Mouse (Mus musculus): ENCODE data around the gene Prkg1. TPM values are rescaled to one million over a fixed set of nuclear protein-coding genes. Genes with fewer than 3 reads are reported as not detected.
A peak's percentile ranks its signal among the peaks of the same experiment; 100 is the strongest.

The Prkg1 gene
- polyA plus RNA-seq, 1 experiment: 1.4 TPM

- TF ChIP-seq CTCF (IDR thresholded peaks at IDR 0.05; ENCODE audit: control insufficient read depth, insufficient read depth, low read length) (no peak), POLR2A (IDR thresholded peaks at IDR 0.05; ENCODE audit: borderline replicate concordance, control insufficient read depth, low read depth, low read length) (no peak)
- 66% methylated on average over 5 of the region's 5 CpGs for WGBS
- peaks cover 4% of the 10 kb centered on the region for H3K4me1 ChIP-seq (ENCODE audit: control insufficient read depth, insufficient read depth, low read length)
- H3K27ac ChIP-seq (ENCODE audit: control insufficient read depth, insufficient read depth, low read depth, low read length, poor library complexity): peak overlapping the region; percentile 80; the same call in 1 of the 2 replicates
- no peak overlapping the region for H3K4me3 ChIP-seq (replicated peaks; ENCODE audit: control insufficient read depth, low read depth, low read length)
These were observed 426.3 kb downstream of the Prkg1 start for GRCm38 (mm10) chr19:31338355-31339101.

GRCm38 (mm10) chr19:31337863-31338217 lies 427.0 kb downstream of the Prkg1 start:
- TF ChIP-seq CTCF (IDR thresholded peaks at IDR 0.05; ENCODE audit: control insufficient read depth, insufficient read depth, low read length) (no peak), POLR2A (IDR thresholded peaks at IDR 0.05; ENCODE audit: borderline replicate concordance, control insufficient read depth, low read depth, low read length) (no peak)
- Histone ChIP-seq H3K27ac (ENCODE audit: control insufficient read depth, insufficient read depth, low read depth, low read length, poor library complexity) (no peak overlapping the region), H3K4me3 (replicated peaks; ENCODE audit: control insufficient read depth, low read depth, low read length) (no peak overlapping the region), H3K4me1 (ENCODE audit: control insufficient read depth, insufficient read depth, low read length) (peaks cover 4% of the 10 kb centered on the region)
- WGBS: 2% methylated on average over 6 of the region's 6 CpGs

GRCm38 (mm10) chr19:31337163-31337862 lies 427.5 kb downstream of the Prkg1 start:
- Histone ChIP-seq H3K4me3 (replicated peaks; ENCODE audit: control insufficient read depth, low read depth, low read length) (peak overlapping the region; percentile 9), H3K4me1 (ENCODE audit: control insufficient read depth, insufficient read depth, low read length) (peaks cover 4% of the 10 kb centered on the region), H3K27ac (ENCODE audit: control insufficient read depth, insufficient read depth, low read depth, low read length, poor library complexity) (peak overlapping the region; percentile 72; the same call in 1 of the 2 replicates)
- no peak for TF ChIP-seq POLR2A (IDR thresholded peaks at IDR 0.05; ENCODE audit: borderline replicate concordance, control insufficient read depth, low read depth, low read length)
- no peak for TF ChIP-seq CTCF (IDR thresholded peaks at IDR 0.05; ENCODE audit: control insufficient read depth, insufficient read depth, low read length)
- WGBS: 3% methylated on average over 9 of the region's 9 CpGs

GRCm38 (mm10) chr19:31336381-31336780 lies 428.5 kb downstream of the Prkg1 start:
- TF ChIP-seq CTCF (IDR thresholded peaks at IDR 0.05; ENCODE audit: control insufficient read depth, insufficient read depth, low read length): no peak
- TF ChIP-seq POLR2A (IDR thresholded peaks at IDR 0.05; ENCODE audit: borderline replicate concordance, control insufficient read depth, low read depth, low read length): no peak
- WGBS: 41% methylated on average over 3 of the region's 3 CpGs
- Histone ChIP-seq H3K4me1 (ENCODE audit: control insufficient read depth, insufficient read depth, low read length) (peaks cover 4% of the 10 kb centered on the region), H3K4me3 (replicated peaks; ENCODE audit: control insufficient read depth, low read depth, low read length) (no peak overlapping the region), H3K27ac (ENCODE audit: control insufficient read depth, insufficient read depth, low read depth, low read length, poor library complexity) (no peak overlapping the region)

- Histone ChIP-seq H3K27ac (ENCODE audit: control insufficient read depth, insufficient read depth, low read depth, low read length, poor library complexity) (no peak overlapping the region), H3K4me1 (ENCODE audit: control insufficient read depth, insufficient read depth, low read length) (no peaks in the 10 kb centered on the region), H3K4me3 (replicated peaks; ENCODE audit: control insufficient read depth, low read depth, low read length) (no peak overlapping the region)
- TF ChIP-seq POLR2A (IDR thresholded peaks at IDR 0.05; ENCODE audit: borderline replicate concordance, control insufficient read depth, low read depth, low read length) (no peak), CTCF (IDR thresholded peaks at IDR 0.05; ENCODE audit: control insufficient read depth, insufficient read depth, low read length) (no peak)
- WGBS: 75% methylated on average over 5 of the region's 5 CpGs
These were observed 434.9 kb downstream of the Prkg1 start for GRCm38 (mm10) chr19:31329893-31330292.

GRCm38 (mm10) chr19:31304760-31305159 lies 460.1 kb downstream of the Prkg1 start:
- Histone ChIP-seq H3K27ac (ENCODE audit: control insufficient read depth, insufficient read depth, low read depth, low read length, poor library complexity) (no peak overlapping the region), H3K4me1 (ENCODE audit: control insufficient read depth, insufficient read depth, low read length) (no peaks in the 10 kb centered on the region), H3K4me3 (replicated peaks; ENCODE audit: control insufficient read depth, low read depth, low read length) (no peak overlapping the region)
- TF ChIP-seq CTCF (IDR thresholded peaks at IDR 0.05; ENCODE audit: control insufficient read depth, insufficient read depth, low read length): no peak
- no peak for TF ChIP-seq POLR2A (IDR thresholded peaks at IDR 0.05; ENCODE audit: borderline replicate concordance, control insufficient read depth, low read depth, low read length)
- 67% methylated on average over 3 of the region's 3 CpGs for WGBS

- 85% methylated on average over 2 of the region's 2 CpGs for whole genome bisulfite sequencing
- TF ChIP-seq CTCF (IDR thresholded peaks at IDR 0.05; ENCODE audit: control insufficient read depth, insufficient read depth, low read length): no peak
- TF ChIP-seq POLR2A (IDR thresholded peaks at IDR 0.05; ENCODE audit: borderline replicate concordance, control insufficient read depth, low read depth, low read length): no peak
- H3K4me1 ChIP-seq (ENCODE audit: control insufficient read depth, insufficient read depth, low read length): no peaks in the 10 kb centered on the region
- no peak overlapping the region for H3K4me3 ChIP-seq (replicated peaks; ENCODE audit: control insufficient read depth, low read depth, low read length)
- no peak overlapping the region for H3K27ac ChIP-seq (ENCODE audit: control insufficient read depth, insufficient read depth, low read depth, low read length, poor library complexity)
These were observed 473.6 kb downstream of the Prkg1 start for GRCm38 (mm10) chr19:31291231-31291630.

GRCm38 (mm10) chr19:31284581-31284980 lies 480.3 kb downstream of the Prkg1 start:
- TF ChIP-seq POLR2A (IDR thresholded peaks at IDR 0.05; ENCODE audit: borderline replicate concordance, control insufficient read depth, low read depth, low read length): no peak
- TF ChIP-seq CTCF (IDR thresholded peaks at IDR 0.05; ENCODE audit: control insufficient read depth, insufficient read depth, low read length): no peak
- Histone ChIP-seq H3K4me1 (ENCODE audit: control insufficient read depth, insufficient read depth, low read length) (no peaks in the 10 kb centered on the region), H3K27ac (ENCODE audit: control insufficient read depth, insufficient read depth, low read depth, low read length, poor library complexity) (no peak overlapping the region), H3K4me3 (replicated peaks; ENCODE audit: control insufficient read depth, low read depth, low read length) (no peak overlapping the region)
- 76% methylated on average over 3 of the region's 3 CpGs for WGBS

All from bone marrow, adult 2 months (tissue).